In genomic region chr7:34131118-34131517, GRCm38 (mm10) we compare ENCODE assay signal across 11 mouse cellular contexts. TPM values are rescaled to one million over a fixed set of nuclear protein-coding genes. Genes with fewer than 3 reads are reported as not detected.
DNase-seq lines count a peak whose midpoint lies in the region; ATAC-seq lines count a peak whose summit lies in the region.
"Had no signal": no experiment of that assay in that cellular context is flagged by ENCODE, and none has a peak within 500 bp of the region (broad histone marks: within the 10 kb centered on the region; RNA-seq: fewer than 3 reads in every experiment).

No protein-coding gene starts in this region.

- H3K4me2 ChIP-seq in forebrain, embryonic 11.5 days (ENCODE audit: low read depth, low read length, severe bottlenecking) = peak overlapping the region; percentile 24; the same call in 1 of the 2 replicates
- H3K4me2 ChIP-seq in limb, embryonic 13.5 days (replicated peaks) = peak overlapping the region; percentile 79

- 77% methylated on average over 3 of the region's 3 CpGs for WGBS in forebrain, embryonic 11.5 days
- 62% methylated on average over 3 of the region's 3 CpGs for WGBS in limb, embryonic 13.5 days

- H3K9ac ChIP-seq in forebrain, embryonic 11.5 days (ENCODE audit: low read length) = no peak overlapping the region
- peak overlapping the region; percentile 97 for H3K9ac ChIP-seq in limb, embryonic 13.5 days
- H3K9ac ChIP-seq: liver, embryonic 15.5 days had no signal

- H3K4me1 ChIP-seq in forebrain, embryonic 11.5 days (replicated peaks; ENCODE audit: control insufficient read depth, insufficient read depth, low read length) = peaks cover 3% of the 10 kb centered on the region; the same call in 1 of the 2 replicates
- H3K4me1 ChIP-seq in limb, embryonic 13.5 days = peaks cover 38% of the 10 kb centered on the region

- no peaks in the 10 kb centered on the region; the same call in 1 of the 2 replicates for H3K9me3 ChIP-seq in forebrain, embryonic 11.5 days (ENCODE audit: control insufficient read depth, low read length)
- peaks cover 9% of the 10 kb centered on the region for H3K9me3 ChIP-seq in limb, embryonic 13.5 days
- H3K9me3 ChIP-seq: liver, embryonic 15.5 days had no signal

- H3K36me3 ChIP-seq in forebrain, embryonic 11.5 days (ENCODE audit: control insufficient read depth, insufficient read depth, low read length) = no peaks in the 10 kb centered on the region
- H3K36me3 ChIP-seq in limb, embryonic 13.5 days = peaks cover 27% of the 10 kb centered on the region
- H3K36me3 ChIP-seq: liver, embryonic 15.5 days had no signal

- no peak overlapping the region for H3K4me3 ChIP-seq in forebrain, embryonic 11.5 days (ENCODE audit: low read depth, low read length)
- H3K4me3 ChIP-seq in limb, embryonic 13.5 days = peak overlapping the region; percentile 91

- H3K27ac ChIP-seq in forebrain, embryonic 11.5 days (ENCODE audit: low read depth, low read length) = no peak overlapping the region
- no peak overlapping the region for H3K27ac ChIP-seq in limb, embryonic 13.5 days
- H3K27ac ChIP-seq: liver, embryonic 15.5 days had no signal

- H3K27me3 ChIP-seq in forebrain, embryonic 11.5 days (ENCODE audit: control insufficient read depth, insufficient read depth, low read length) = no peaks in the 10 kb centered on the region
- H3K27me3 ChIP-seq in limb, embryonic 13.5 days = no peaks in the 10 kb centered on the region

- no peak for ATAC-seq in forebrain, embryonic 11.5 days (replicated peaks; ENCODE audit: low FRiP score)
- ATAC-seq in limb, embryonic 13.5 days (ENCODE audit: low FRiP score, low read depth) = no peak
- no peak for ATAC-seq in cerebellum, adult (ENCODE audit: insufficient number of reproducible peaks, low FRiP score, low TSS enrichment)
- ATAC-seq in erythroblast, adult 5-6 weeks (replicated peaks; ENCODE audit: low FRiP score, poor library complexity, severe bottlenecking) = no peak

- DNase-seq in adrenal gland, postnatal 14 days = peak; percentile 40
- no peak for DNase-seq in adrenal gland, postnatal 4 days (ENCODE audit: low spot score in 2 of 2)
- peak; percentile 64 for DNase-seq in 3134 (ENCODE audit: extremely low read depth, insufficient read length, low spot score)
- DNase-seq in forebrain, embryonic 11.5 days (ENCODE audit: low spot score) = no peak
- DNase-seq in urinary bladder, adult 2 months (ENCODE audit: low spot score) = no peak
- DNase-seq: kidney, postnatal 25 days; retina, postnatal 1 day had no signal

RNA-seq across cellular contexts. Expression of gene Wtip, which starts 1.9 kb away (rescaled TPM):
- total RNA-seq in adrenal gland, postnatal 14 days (2021) = 27.3 and 29.2 TPM in 2 replicates
- 10 to 100 TPM; 40.7 to 43.5 TPM for total RNA-seq in adrenal gland, postnatal 4 days (2021)
- polyA plus RNA-seq in forebrain, embryonic 11.5 days (2014; fragmentation: Nextera tagmentation; extraction: Ambion mirVana) = 3.9 and 5.7 TPM in 2 replicates
- 7.5 and 8.5 TPM in 2 replicates for polyA plus RNA-seq in limb, embryonic 13.5 days (2015; fragmentation: Nextera tagmentation; extraction: Ambion mirVana)
- polyA plus RNA-seq in urinary bladder, adult 2 months (2012; rRNA removed) = 23.0 and 23.3 TPM in 2 replicates
- total RNA-seq in erythroblast, adult 5-6 weeks (2015; ENCODE audit: low replicate concordance) = not detected in 2 replicates
- total RNA-seq in erythroblast, adult 5-6 weeks (2017; ENCODE audit: low replicate concordance) = not detected in 2 replicates

RNA-seq across cellular contexts. Expression of gene Scgb1b30, which starts 35.9 kb away (rescaled TPM):
- not detected in 2 replicates for total RNA-seq in adrenal gland, postnatal 14 days (2021)
- not detected for total RNA-seq in adrenal gland, postnatal 4 days (2021)
- polyA plus RNA-seq in forebrain, embryonic 11.5 days (2014; fragmentation: Nextera tagmentation; extraction: Ambion mirVana) = not detected in 2 replicates
- polyA plus RNA-seq in limb, embryonic 13.5 days (2015; fragmentation: Nextera tagmentation; extraction: Ambion mirVana) = not detected in 2 replicates
- polyA plus RNA-seq in urinary bladder, adult 2 months (2012; rRNA removed) = not detected in 2 replicates
- not detected in 2 replicates for total RNA-seq in erythroblast, adult 5-6 weeks (2015; ENCODE audit: low replicate concordance)
- not detected in 2 replicates for total RNA-seq in erythroblast, adult 5-6 weeks (2017; ENCODE audit: low replicate concordance)
- polyA plus RNA-seq: liver, embryonic 15.5 days had no signal

RNA-seq across cellular contexts. Expression of gene Uba2, which starts 38.3 kb away (rescaled TPM):
- 80.4 and 83.4 TPM in 2 replicates for total RNA-seq in adrenal gland, postnatal 14 days (2021)
- 100 to 1,000 TPM; 101 to 107 TPM for total RNA-seq in adrenal gland, postnatal 4 days (2021)
- polyA plus RNA-seq in forebrain, embryonic 11.5 days (2014; fragmentation: Nextera tagmentation; extraction: Ambion mirVana) = 270 and 276 TPM in 2 replicates
- polyA plus RNA-seq in limb, embryonic 13.5 days (2015; fragmentation: Nextera tagmentation; extraction: Ambion mirVana) = 230 and 232 TPM in 2 replicates
- 76.1 and 90.3 TPM in 2 replicates for polyA plus RNA-seq in urinary bladder, adult 2 months (2012; rRNA removed)
- 35.2 and 65.0 TPM in 2 replicates for total RNA-seq in erythroblast, adult 5-6 weeks (2015; ENCODE audit: low replicate concordance)
- 49.3 and 70.3 TPM in 2 replicates for total RNA-seq in erythroblast, adult 5-6 weeks (2017; ENCODE audit: low replicate concordance)

Comparison
In these comparisons a context has a peak if more than half of its experiments do, and no peak if none do; other contexts are left out.
1. DNase-seq: peak in adrenal gland, postnatal 14 days (single experiment) and 3134 (single experiment); none in adrenal gland, postnatal 4 days (0 of 2), forebrain, embryonic 11.5 days (single experiment) and urinary bladder, adult 2 months (single experiment).
2. RNA of gene Wtip, which starts 1.9 kb away (total RNA-seq): 40.7 to 43.5 TPM in adrenal gland, postnatal 4 days and 27.3 to 29.2 TPM in adrenal gland, postnatal 14 days; not detected in erythroblast, adult 5-6 weeks; every median in the first group is over 10 times any median in the second.